Mouse (Mus musculus) megakaryocyte progenitor cell, adult 5-6 weeks (primary cell): Measurements from ENCODE around the gene Nbr1. TPM values are rescaled to one million over a fixed set of nuclear protein-coding genes. Genes with fewer than 3 reads are reported as not detected.

Experiments used
- ATAC-seq: replicated peaks from 2 replicates; pipeline ENCODE4 v1.8.0; 2016; ENCODE audit warnings: mild to moderate bottlenecking, moderate TSS enrichment, inconsistent platforms; ENCODE audit not compliant: poor library complexity
- total RNA-seq, 2 experiments: library from RNA; stranded (forward) in 1 of 2; stranded (reverse) in 1 of 2; fragments of 157-497, 149-512 nt in 1 of 2; fragments of 200-1000 nt in 1 of 2; gene quantifications; 2 replicates each; pipeline versions ENCODE4 v1.2.3 to v1.2.4; 2015 to 2017

Gene Nbr1
- total RNA-seq (2015) = 28.1 and 33.7 TPM in 2 replicates
- total RNA-seq (2017) = 40.9 and 46.7 TPM in 2 replicates

- ATAC-seq = peak; percentile 76
Observed at GRCm38 (mm10) chr11:101551751-101552475, at the start of gene Nbr1, which contains the start of gene Brca1. Nbr1 (plus strand) TSS chr11:101552149. Brca1 (minus strand) TSS chr11:101551955.

- no peak for ATAC-seq
Observed at GRCm38 (mm10) chr11:101506269-101506780, 45.6 kb upstream of the Nbr1 start.

- ATAC-seq = no peak
Observed at GRCm38 (mm10) chr11:101507090-101507489, 44.9 kb upstream of the Nbr1 start.

- no peak for ATAC-seq
Observed at GRCm38 (mm10) chr11:101518937-101519336, 33.0 kb upstream of the Nbr1 start.

GRCm38 (mm10) chr11:101519364-101519763 lies 32.6 kb upstream of the Nbr1 start:
- no peak for ATAC-seq

GRCm38 (mm10) chr11:101524446-101524845 lies 27.5 kb upstream of the Nbr1 start:
- ATAC-seq = no peak

GRCm38 (mm10) chr11:101525056-101525455 lies 26.9 kb upstream of the Nbr1 start:
- no peak for ATAC-seq

- ATAC-seq = no peak
Observed at GRCm38 (mm10) chr11:101525936-101526595, 25.9 kb upstream of the Nbr1 start.

GRCm38 (mm10) chr11:101526686-101527085 lies 25.3 kb upstream of the Nbr1 start:
- no peak for ATAC-seq

GRCm38 (mm10) chr11:101543533-101543932 lies 8.4 kb upstream of the Nbr1 start:
- 0 out of 2 replicates have a peak, but pooled peaks have one; percentile 23 for ATAC-seq

GRCm38 (mm10) chr11:101544132-101544531 lies 7.8 kb upstream of the Nbr1 start:
- no peak for ATAC-seq

GRCm38 (mm10) chr11:101548526-101548925 lies 3.4 kb upstream of the Nbr1 start:
- ATAC-seq = no peak

GRCm38 (mm10) chr11:101552476-101553300 lies 739 bp downstream of the Nbr1 start:
- peak; percentile 86 for ATAC-seq

- no peak for ATAC-seq
Observed at GRCm38 (mm10) chr11:101553354-101553930, 1.5 kb downstream of the Nbr1 start.

- ATAC-seq = no peak
Observed at GRCm38 (mm10) chr11:101556541-101556940, 4.6 kb downstream of the Nbr1 start.

GRCm38 (mm10) chr11:101556954-101557353 lies 5.0 kb downstream of the Nbr1 start:
- ATAC-seq = no peak

GRCm38 (mm10) chr11:101562391-101562790 lies 10.4 kb downstream of the Nbr1 start:
- peak; percentile 95 for ATAC-seq

GRCm38 (mm10) chr11:101568421-101568820 lies 16.5 kb downstream of the Nbr1 start:
- no peak for ATAC-seq

- no peak for ATAC-seq
Observed at GRCm38 (mm10) chr11:101576116-101576515, 24.2 kb downstream of the Nbr1 start.

- no peak for ATAC-seq
Observed at GRCm38 (mm10) chr11:101581081-101581764, 29.3 kb downstream of the Nbr1 start.
